Mouse (Mus musculus) stomach, embryonic 14.5 days (tissue): ENCODE results near the gene Rpl26. TPM values are rescaled to one million over a fixed set of nuclear protein-coding genes. Genes with fewer than 3 reads are reported as not detected.
A peak's percentile ranks its signal among the peaks of the same experiment; 100 is the strongest.

ENCODE experiments used
- ATAC-seq: fragments of 200-750 bp; cut with Nextera tagmentation; 2 replicates; pipeline ENCODE4 v1.8.0; 2017; ENCODE audit warnings: low read depth, moderate TSS enrichment; ENCODE audit not compliant: insufficient number of reproducible peaks, insufficient read depth, low FRiP score
- H3K27ac ChIP-seq: fragments of 300-500 bp; sonication (generic); 2 replicates; pipeline ENCODE4 v1.5.1; 2014; ENCODE audit warnings: mild to moderate bottlenecking, low read length, moderate library complexity, mixed read lengths
- H3K27me3 ChIP-seq: fragments of 300-500 bp; sonication (generic); 2 replicates; pipeline ENCODE4 v1.6.1; 2014; ENCODE audit warnings: low read length, control low read depth, mixed read lengths; ENCODE audit not compliant: control insufficient read depth, insufficient read depth
- H3K36me3 ChIP-seq: fragments of 300-500 bp; sonication (generic); 2 replicates; pipeline ENCODE4 v1.6.1; 2014; ENCODE audit warnings: mild to moderate bottlenecking, control low read depth, low read length, moderate library complexity, mixed read lengths; ENCODE audit not compliant: control insufficient read depth, insufficient read depth
- H3K4me1 ChIP-seq: fragments of 300-500 bp; sonication (generic); 2 replicates; pipeline ENCODE4 v1.6.1; 2014; ENCODE audit warnings: low read length, control low read depth, mixed read lengths; ENCODE audit not compliant: control insufficient read depth, insufficient read depth
- H3K4me2 ChIP-seq: fragments of 300-500 bp; sonication (generic); replicated peaks from 2 replicates; pipeline ENCODE4 v1.6.1; 2014; ENCODE audit warnings: low read depth, low read length, control low read depth
- H3K4me3 ChIP-seq: fragments of 300-500 bp; sonication (generic); 2 replicates; pipeline ENCODE4 v1.5.1; 2014; ENCODE audit warnings: low read depth, low read length, control low read depth
- H3K9ac ChIP-seq: fragments of 300-500 bp; sonication (generic); replicated peaks from 2 replicates; pipeline ENCODE4 v1.6.1; 2014; ENCODE audit warnings: low read depth, mild to moderate bottlenecking, control low read depth, low read length, moderate library complexity, mixed read lengths
- H3K9me3 ChIP-seq: fragments of 300-500 bp; sonication (generic); 2 replicates; pipeline ENCODE4 v1.6.1; 2016; ENCODE audit warnings: low read depth, low read length, control low read depth; ENCODE audit not compliant: control insufficient read depth
- WGBS: fragments of 180-500 bp; shearing (Covaris S2); extraction: QIAGEN DNeasy Blood & Tissue Kit; methylation state at CpG from one replicate; pipeline ENCODE4 v1.1.7; 2014; 5-methylcytosine and 5-hydroxymethylcytosine counted together
- polyA plus RNA-seq: library from polyadenylated mRNA; unstranded; fragments of >200 nt; fragmentation: Nextera tagmentation; extraction: Ambion mirVana; gene quantifications from 2 replicates; pipeline ENCODE4 v1.2.1, GENCODE M21; 2014

Rpl26 gene
- polyA plus RNA-seq, 1 experiment from 2014 or later, result 1,288 TPM

DNA sequence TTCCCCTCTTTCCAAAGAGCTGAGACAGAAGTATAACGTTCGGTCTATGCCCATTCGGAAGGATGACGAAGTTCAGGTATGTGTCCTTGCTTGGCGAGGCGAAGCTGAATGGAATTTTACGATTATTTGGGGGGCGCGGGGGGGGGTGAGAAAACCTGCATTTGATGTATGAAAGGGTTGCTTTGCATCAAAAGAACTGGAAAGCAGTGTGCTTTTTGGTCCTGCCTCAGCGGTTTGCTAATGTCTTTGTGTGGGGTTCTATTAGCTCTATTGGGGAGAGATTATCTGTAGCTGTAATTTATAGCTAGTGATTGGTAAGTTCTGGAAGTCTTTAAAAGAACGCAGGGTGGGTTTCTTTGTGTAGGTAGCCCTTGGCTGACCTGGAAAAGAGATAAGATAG lies 984 bp downstream of the Rpl26 start:
- WGBS, result 3% methylated on average over 11 of the region's 11 CpGs

GRCm38 (mm10) chr11:68902823-68903222 lies 1.4 kb downstream of the Rpl26 start:
- Histone ChIP-seq H3K9ac (no peak overlapping the region; the same call in 1 of the 2 replicates), H3K27me3 (no peaks in the 10 kb centered on the region), H3K27ac (no peak overlapping the region), H3K9me3 (no peaks in the 10 kb centered on the region), H3K36me3 (peaks cover 35% of the 10 kb centered on the region), H3K4me2 (peak overlapping the region; percentile 52), H3K4me1 (0 out of 2 replicates have a peak, but pooled peaks cover 2% of the 10 kb centered on the region), H3K4me3 (peak overlapping the region; percentile 79)
- no peak for ATAC-seq
- WGBS, result 82% methylated on average over 5 of the region's 5 CpGs

More for the DNA sequence above, 984 bp downstream of the Rpl26 start:
- Histone ChIP-seq H3K9me3 (no peaks in the 10 kb centered on the region), H3K4me3 (peak overlapping the region; percentile 79), H3K4me2 (peak overlapping the region; percentile 52), H3K9ac (peak overlapping the region; percentile 87), H3K27ac (no peak overlapping the region), H3K4me1 (0 out of 2 replicates have a peak, but pooled peaks cover 2% of the 10 kb centered on the region), H3K27me3 (no peaks in the 10 kb centered on the region), H3K36me3 (peaks cover 35% of the 10 kb centered on the region)
- no peak for ATAC-seq

DNA sequence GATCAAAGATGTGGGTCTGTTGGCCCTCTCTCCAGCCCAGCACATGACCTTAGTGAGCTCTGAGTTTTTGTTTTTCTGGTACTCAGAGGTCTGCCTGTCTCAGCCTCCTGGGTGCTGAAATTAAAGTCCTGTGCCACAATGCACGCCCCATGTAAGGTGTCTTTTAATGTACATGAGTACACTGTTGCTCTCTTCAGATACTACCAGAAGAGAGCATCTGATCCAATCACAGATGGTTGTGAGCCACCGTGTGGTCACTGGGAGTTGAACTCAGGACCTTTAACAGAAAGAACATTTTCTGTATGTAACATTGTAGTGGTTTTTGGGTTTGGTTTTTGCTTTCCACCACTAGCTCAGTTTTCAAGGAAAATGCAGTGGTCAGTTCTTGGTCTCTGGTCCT lies 2.4 kb downstream of the Rpl26 start:
- ATAC-seq, result no peak
- H3K4me1 ChIP-seq, result 0 out of 2 replicates have a peak, but pooled peaks cover 2% of the 10 kb centered on the region
- no peaks in the 10 kb centered on the region for H3K27me3 ChIP-seq
- H3K36me3 ChIP-seq, result peaks cover 35% of the 10 kb centered on the region
- no peak overlapping the region for H3K4me2 ChIP-seq
- H3K9me3 ChIP-seq, result no peaks in the 10 kb centered on the region
- H3K9ac ChIP-seq, result no peak overlapping the region
- H3K27ac ChIP-seq, result no peak overlapping the region
- no peak overlapping the region for H3K4me3 ChIP-seq
- 89% methylated on average over 2 of the region's 2 CpGs for WGBS

GRCm38 (mm10) chr11:68904375-68905137 lies 3.2 kb downstream of the Rpl26 start:
- Histone ChIP-seq H3K4me2 (no peak overlapping the region), H3K27me3 (no peaks in the 10 kb centered on the region), H3K27ac (no peak overlapping the region), H3K4me1 (0 out of 2 replicates have a peak, but pooled peaks cover 2% of the 10 kb centered on the region), H3K36me3 (peaks cover 35% of the 10 kb centered on the region), H3K9me3 (no peaks in the 10 kb centered on the region), H3K9ac (no peak overlapping the region), H3K4me3 (no peak overlapping the region)
- 84% methylated on average over 8 of the region's 8 CpGs for WGBS
- no peak for ATAC-seq

DNA sequence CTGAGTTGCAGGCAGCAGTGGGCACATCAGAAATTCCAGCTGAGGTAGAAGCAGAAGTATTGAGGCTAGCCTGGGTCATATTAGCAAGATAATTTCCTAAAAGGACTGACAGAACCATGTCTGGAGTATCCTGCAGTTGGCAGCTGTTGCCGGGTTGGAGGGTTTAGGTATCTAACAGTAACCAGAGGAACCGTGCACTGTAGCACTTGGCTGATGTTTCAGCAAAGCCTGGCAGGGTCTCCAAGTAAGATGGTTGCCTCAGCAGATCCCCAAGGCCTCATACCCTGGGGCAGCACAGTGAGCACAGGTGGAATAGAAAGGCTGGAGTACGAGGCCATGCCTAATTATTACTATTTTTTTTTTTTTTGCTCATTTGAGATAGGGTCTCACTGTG lies 3.8 kb downstream of the Rpl26 start:
- 89% methylated on average over 3 of the region's 3 CpGs for WGBS
- H3K27ac ChIP-seq, result no peak overlapping the region
- H3K36me3 ChIP-seq, result peaks cover 35% of the 10 kb centered on the region

DNA sequence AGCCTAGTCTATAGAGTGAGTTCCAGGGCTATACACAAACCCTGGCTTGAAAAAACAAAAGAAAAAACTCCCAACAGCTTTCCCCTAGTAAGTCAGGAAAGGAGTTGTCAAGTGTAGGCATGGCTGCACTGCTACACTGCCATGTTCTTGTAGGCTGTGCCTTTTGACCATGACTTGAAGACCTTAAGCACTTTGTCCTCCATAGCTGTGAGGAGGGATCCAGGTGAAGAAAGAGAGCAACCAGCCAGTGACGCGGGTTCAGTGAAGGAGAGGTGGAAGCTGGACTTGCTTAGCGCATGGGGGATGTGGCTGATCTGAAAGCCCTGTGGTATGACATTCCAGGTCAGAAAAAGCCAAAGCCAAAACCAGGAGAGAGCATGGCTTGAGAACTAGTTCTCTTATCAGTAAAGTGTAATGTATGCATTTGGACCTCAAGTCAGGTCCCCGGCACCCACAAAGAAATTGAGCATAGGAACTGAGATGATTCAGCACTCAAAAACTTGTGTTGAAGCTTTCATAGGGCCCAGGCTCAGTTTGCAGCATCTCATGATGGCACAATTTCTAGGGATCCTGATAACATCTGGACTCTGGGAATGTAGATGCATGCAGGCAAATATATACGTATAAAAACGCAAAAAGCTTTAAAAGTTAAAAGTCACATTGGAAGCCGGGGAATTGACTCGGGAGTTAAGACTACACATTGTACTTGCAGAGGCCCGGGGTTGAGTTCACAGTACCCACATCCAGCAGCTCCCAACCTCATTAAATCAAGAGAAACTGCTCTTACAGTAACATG lies 4.5 kb downstream of the Rpl26 start:
- Histone ChIP-seq H3K4me3 (no peak overlapping the region), H3K4me1 (0 out of 2 replicates have a peak, but pooled peaks cover 2% of the 10 kb centered on the region), H3K9ac (no peak overlapping the region), H3K4me2 (no peak overlapping the region), H3K27me3 (no peaks in the 10 kb centered on the region), H3K36me3 (peaks cover 35% of the 10 kb centered on the region), H3K27ac (no peak overlapping the region), H3K9me3 (no peaks in the 10 kb centered on the region)
- 85% methylated on average over 9 of the region's 9 CpGs for WGBS
- no peak for ATAC-seq

More for the DNA sequence above, 3.8 kb downstream of the Rpl26 start:
- no peaks in the 10 kb centered on the region for H3K9me3 ChIP-seq
- no peak overlapping the region for H3K4me3 ChIP-seq
- 0 out of 2 replicates have a peak, but pooled peaks cover 2% of the 10 kb centered on the region for H3K4me1 ChIP-seq
- H3K9ac ChIP-seq, result no peak overlapping the region
- H3K4me2 ChIP-seq, result no peak overlapping the region
- no peak for ATAC-seq
- no peaks in the 10 kb centered on the region for H3K27me3 ChIP-seq

- Histone ChIP-seq H3K4me2 (no peak overlapping the region), H3K27ac (no peak overlapping the region), H3K4me3 (no peak overlapping the region), H3K36me3 (peaks cover 35% of the 10 kb centered on the region), H3K9me3 (no peaks in the 10 kb centered on the region), H3K27me3 (no peaks in the 10 kb centered on the region), H3K9ac (no peak overlapping the region), H3K4me1 (0 out of 2 replicates have a peak, but pooled peaks cover 2% of the 10 kb centered on the region)
- 67% methylated on average over 4 of the region's 4 CpGs for WGBS
- no peak for ATAC-seq
These were observed 5.0 kb downstream of the Rpl26 start for GRCm38 (mm10) chr11:68906461-68906790.

GRCm38 (mm10) chr11:68907251-68907650 lies 5.9 kb downstream of the Rpl26 start:
- ATAC-seq, result no peak
- WGBS, result 74% methylated on average over 3 of the region's 3 CpGs
- H3K9ac ChIP-seq, result no peak overlapping the region
- no peak overlapping the region for H3K4me3 ChIP-seq
- no peak overlapping the region for H3K27ac ChIP-seq
- H3K9me3 ChIP-seq, result no peaks in the 10 kb centered on the region
- H3K27me3 ChIP-seq, result no peaks in the 10 kb centered on the region
- H3K4me2 ChIP-seq, result no peak overlapping the region
- peaks cover 35% of the 10 kb centered on the region for H3K36me3 ChIP-seq
- H3K4me1 ChIP-seq, result 0 out of 2 replicates have a peak, but pooled peaks cover 8% of the 10 kb centered on the region
